Mouse (Mus musculus) layer of hippocampus, adult 2 months (tissue): ENCODE results near the gene Heatr5a. TPM values are rescaled to one million over a fixed set of nuclear protein-coding genes. Genes with fewer than 3 reads are reported as not detected.

Experiments used
- DNase-seq, 2 experiments: peaks; one replicate each; pipeline ENCODE4 v3.0.0; 2022; ENCODE audit warnings: low spot score in 2 of 2
- H3K27ac ChIP-seq: fragments of 200-600 bp; 2 replicates; pipeline ENCODE4 v1.8.1; 2022
- H3K4me3 ChIP-seq: fragments of 200-600 bp; 2 replicates; pipeline ENCODE4 v1.8.1; 2022; ENCODE audit warnings: mild to moderate bottlenecking
- CTCF ChIP-seq: fragments of 200-600 bp; conservative IDR thresholded peaks from 2 replicates; pipeline ENCODE4 v1.8.1; 2022; ENCODE audit warnings: antibody characterized with exemption, mild to moderate bottlenecking, moderate library complexity
- total RNA-seq, 2 experiments: library from RNA; stranded (reverse); gene quantifications; 2 replicates each; pipeline ENCODE4 v1.2.3; 2021

The Heatr5a gene
- total RNA-seq, 2 experiments from 2014 or later = 6.9 to 8.9 TPM

- H3K4me3 ChIP-seq = no peak overlapping the region
- no peak overlapping the region for H3K27ac ChIP-seq
- no peak for TF ChIP-seq CTCF
- no peak for DNase-seq
Observed at GRCm38 (mm10) chr12:51888609-51889008, 82.5 kb downstream of the Heatr5a start.

GRCm38 (mm10) chr12:51887301-51888290 is 83.5 kb downstream of the Heatr5a start:
- Histone ChIP-seq H3K27ac (no peak overlapping the region), H3K4me3 (no peak overlapping the region)
- DNase-seq = no peak
- TF ChIP-seq CTCF = no peak

- TF ChIP-seq CTCF = no peak
Observed at GRCm38 (mm10) chr12:51886369-51886768, 84.8 kb downstream of the Heatr5a start.

GRCm38 (mm10) chr12:51884801-51885200 is 86.3 kb downstream of the Heatr5a start:
- TF ChIP-seq CTCF = no peak
- H3K4me3 ChIP-seq = no peak overlapping the region
- DNase-seq = no peak
- no peak overlapping the region for H3K27ac ChIP-seq

More at GRCm38 (mm10) chr12:51886369-51886768, 84.8 kb downstream of the Heatr5a start:
- Histone ChIP-seq H3K4me3 (no peak overlapping the region), H3K27ac (no peak overlapping the region)
- DNase-seq = no peak

GRCm38 (mm10) chr12:51883297-51883805 is 87.8 kb downstream of the Heatr5a start:
- DNase-seq = no peak
- TF ChIP-seq CTCF = no peak
- Histone ChIP-seq H3K4me3 (no peak overlapping the region), H3K27ac (no peak overlapping the region)

- no peak for TF ChIP-seq CTCF
- DNase-seq = no peak
- H3K27ac ChIP-seq = no peak overlapping the region
- H3K4me3 ChIP-seq = no peak overlapping the region
Observed at GRCm38 (mm10) chr12:51882606-51883296, 88.4 kb downstream of the Heatr5a start.

GRCm38 (mm10) chr12:51881775-51882174 is 89.3 kb downstream of the Heatr5a start:
- no peak overlapping the region for H3K4me3 ChIP-seq
- DNase-seq = no peak
- peak; percentile 45 for TF ChIP-seq CTCF
- H3K27ac ChIP-seq = no peak overlapping the region

- no peak for DNase-seq
- no peak for TF ChIP-seq CTCF
Observed at GRCm38 (mm10) chr12:51871446-51872144, 99.5 kb downstream of the Heatr5a start.

GRCm38 (mm10) chr12:51869511-51869910 is 101.6 kb downstream of the Heatr5a start:
- DNase-seq = no peak
- no peak for TF ChIP-seq CTCF
- H3K27ac ChIP-seq = no peak overlapping the region
- no peak overlapping the region for H3K4me3 ChIP-seq

More at GRCm38 (mm10) chr12:51871446-51872144, 99.5 kb downstream of the Heatr5a start:
- no peak overlapping the region for H3K27ac ChIP-seq
- no peak overlapping the region for H3K4me3 ChIP-seq

GRCm38 (mm10) chr12:51867076-51867475 is 104.0 kb downstream of the Heatr5a start:
- no peak for DNase-seq
- Histone ChIP-seq H3K4me3 (no peak overlapping the region), H3K27ac (no peak overlapping the region)
- no peak for TF ChIP-seq CTCF

GRCm38 (mm10) chr12:51866226-51866910 is 104.8 kb downstream of the Heatr5a start:
- DNase-seq = no peak
- Histone ChIP-seq H3K4me3 (no peak overlapping the region; the same call in 1 of the 2 replicates), H3K27ac (peak overlapping the region; percentile 63; the same call in 1 of the 2 replicates)
- TF ChIP-seq CTCF = no peak

- no peak for TF ChIP-seq CTCF
- Histone ChIP-seq H3K27ac (peak overlapping the region; percentile 63), H3K4me3 (no peak overlapping the region)
- no peak for DNase-seq
Observed at GRCm38 (mm10) chr12:51865790-51866179, 105.3 kb downstream of the Heatr5a start.
